Mouse (Mus musculus): ENCODE data around the gene Mib2.

Mib2 gene

DNA sequence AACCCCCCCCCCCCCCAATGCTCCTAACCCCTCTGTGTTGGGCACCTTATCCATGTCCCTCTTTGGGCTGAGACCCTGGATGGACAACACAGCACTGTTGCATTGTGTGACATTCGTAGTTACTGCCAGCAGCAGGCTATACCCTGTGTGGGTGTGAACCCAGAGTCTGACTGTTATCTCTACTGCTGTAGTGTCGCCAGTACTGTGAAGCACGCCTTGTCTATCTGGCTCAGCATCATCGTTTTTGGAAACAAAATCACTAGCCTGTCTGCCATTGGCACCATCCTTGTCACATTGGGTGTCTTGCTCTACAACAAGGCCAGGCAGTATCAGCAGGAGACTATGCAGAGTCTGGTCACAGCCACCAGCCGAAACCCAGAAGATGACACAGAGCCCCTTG lies 50.7 kb downstream of the Mib2 start:
- DNase-seq (ENCODE audit: low spot score in 2 of 2), result no peak

DNA sequence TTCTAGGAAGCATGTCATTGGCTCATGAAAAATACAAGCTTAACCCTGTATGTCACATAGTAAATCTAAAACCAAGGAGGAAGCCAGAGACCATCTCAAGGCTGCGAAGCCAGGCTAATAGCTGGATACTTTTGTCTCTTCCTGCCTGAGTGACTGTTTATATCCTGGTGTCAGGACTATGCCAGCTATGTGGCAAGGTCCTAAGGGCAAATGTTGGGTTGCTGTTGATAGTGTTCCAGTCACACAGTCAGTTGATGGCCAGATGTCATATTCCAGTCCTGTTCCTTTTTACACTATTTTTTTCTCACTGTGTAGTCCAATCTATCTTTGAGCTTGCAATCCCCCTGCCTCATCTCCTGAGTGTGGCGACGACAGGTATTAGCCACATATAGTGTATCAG lies 55.7 kb downstream of the Mib2 start:
- DNase-seq (ENCODE audit: low spot score in 2 of 2), result no peak

DNA sequence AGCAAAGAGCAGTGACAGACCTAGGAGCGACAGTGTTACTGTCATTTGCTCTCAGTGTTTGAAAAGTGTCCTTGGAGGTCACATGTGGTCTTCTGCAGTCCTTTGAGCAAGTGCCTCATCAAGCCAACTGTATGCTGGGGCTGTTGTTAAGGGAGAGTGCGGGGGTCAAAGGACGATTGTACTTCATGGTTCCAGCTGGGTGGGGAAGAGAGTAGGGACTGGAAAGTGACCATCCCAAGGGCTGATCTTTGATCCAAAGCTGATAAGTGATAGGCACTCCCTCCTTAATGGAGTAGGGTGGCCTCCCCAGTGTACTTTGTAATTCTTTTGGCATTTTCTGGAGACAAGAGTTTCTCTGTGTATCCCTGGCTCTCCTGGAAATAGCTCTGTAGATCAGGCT lies 57.1 kb downstream of the Mib2 start:
- no peak for DNase-seq (ENCODE audit: low spot score in 2 of 2)

DNA sequence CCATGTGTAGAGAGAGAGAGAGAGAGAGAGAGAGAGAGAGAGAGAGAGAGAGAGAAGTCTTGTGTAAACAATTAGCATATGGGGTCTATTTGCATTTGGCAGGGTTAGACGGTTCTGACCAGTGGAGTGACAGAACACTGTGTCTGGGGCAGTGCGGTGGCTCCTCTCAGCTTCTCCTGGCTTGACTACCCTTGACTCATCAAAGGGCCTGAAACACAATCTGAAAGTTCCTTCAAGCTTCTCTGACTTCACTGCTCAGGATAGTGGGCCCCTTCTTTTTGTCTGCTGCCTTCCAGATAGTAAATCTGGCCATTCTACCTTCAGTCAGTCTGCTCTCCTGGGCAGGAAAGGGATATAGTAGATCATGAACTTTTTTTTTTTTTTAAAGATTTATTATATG lies 62.2 kb downstream of the Mib2 start:
- DNase-seq (ENCODE audit: low spot score in 2 of 2), result no peak

DNA sequence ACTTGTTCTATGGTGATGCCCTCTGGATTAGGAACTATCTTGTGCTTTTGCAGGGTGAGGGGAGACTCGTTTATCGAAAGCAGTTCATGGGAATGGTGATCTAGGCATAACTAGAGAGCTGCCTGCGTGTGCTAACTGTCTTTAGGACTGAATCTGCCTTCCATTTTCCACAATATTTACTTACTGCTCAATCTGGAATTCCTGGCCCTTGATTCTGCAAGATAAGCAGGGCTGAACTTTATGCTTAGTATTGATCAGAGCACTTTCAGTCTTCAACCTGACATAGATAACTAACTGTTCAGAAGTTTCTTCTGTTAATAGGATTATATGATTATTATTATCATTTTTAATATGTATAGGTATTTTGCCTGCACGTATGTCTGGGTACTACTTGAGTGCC lies 63.9 kb downstream of the Mib2 start:
- no peak for DNase-seq (ENCODE audit: low spot score in 2 of 2)
